Mouse (Mus musculus) layer of hippocampus, adult 18-20 months (tissue): Measurements from ENCODE around the gene B4galt7. TPM values are rescaled to one million over a fixed set of nuclear protein-coding genes. Genes with fewer than 3 reads are reported as not detected.
"Not testable (repeated sequence)": the region's sequence is repeated elsewhere in the genome, so short reads cannot be mapped to it uniquely, and the experiment has no call there.

Experiments used
- DNase-seq, 2 experiments: peaks; one replicate each; pipeline ENCODE4 v3.0.0; 2022; ENCODE audit warnings: low spot score in 2 of 2
- long read RNA-seq: library from polyadenylated mRNA; stranded (forward); transcript quantifications from one replicate; pipeline ENCODE4 v2.0.0, GENCODE M21; 2021
- total RNA-seq, 2 experiments: library from RNA; stranded (reverse); gene quantifications; 2 replicates each; pipeline ENCODE4 v1.2.3; 2021

The B4galt7 gene
- 10 to 100 TPM; 25.9 to 26.7 TPM for total RNA-seq
- long read RNA-seq, transcript B4galt7-201 (6 exons, 2,130 nt), result major isoform, 34 of 61 reads
- long read RNA-seq, partial matches to known transcripts, result 3 of 61 reads
- long read RNA-seq, other reads (novel, unspliced or antisense), result 22 of 61 reads

GRCm38 (mm10) chr13:55599566-55600540 is at the start of gene B4galt7:
B4galt7 (plus strand) TSS chr13:55599896.
- DNase-seq, result peak; percentile 72 to 88

DNA sequence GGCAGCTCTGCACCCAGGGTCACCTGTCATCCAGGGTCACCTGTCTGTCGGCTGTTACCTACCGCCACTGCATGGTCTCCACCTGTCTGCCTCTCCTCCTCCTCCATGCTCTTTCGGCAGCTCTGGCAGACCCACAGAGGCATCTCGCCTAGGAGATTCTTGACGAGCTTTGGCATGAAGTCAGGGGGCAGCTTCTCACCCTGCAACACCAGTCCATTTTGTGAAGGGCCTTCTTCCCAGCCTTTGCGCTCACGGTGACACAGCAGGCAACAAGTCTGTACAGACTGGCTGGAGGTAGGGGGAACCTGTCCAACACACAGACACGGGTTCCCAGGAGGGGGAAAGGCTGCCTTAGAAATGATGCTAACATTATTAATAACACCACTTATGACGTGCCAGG is 43.8 kb upstream of the B4galt7 start:
- DNase-seq, result no peak

DNA sequence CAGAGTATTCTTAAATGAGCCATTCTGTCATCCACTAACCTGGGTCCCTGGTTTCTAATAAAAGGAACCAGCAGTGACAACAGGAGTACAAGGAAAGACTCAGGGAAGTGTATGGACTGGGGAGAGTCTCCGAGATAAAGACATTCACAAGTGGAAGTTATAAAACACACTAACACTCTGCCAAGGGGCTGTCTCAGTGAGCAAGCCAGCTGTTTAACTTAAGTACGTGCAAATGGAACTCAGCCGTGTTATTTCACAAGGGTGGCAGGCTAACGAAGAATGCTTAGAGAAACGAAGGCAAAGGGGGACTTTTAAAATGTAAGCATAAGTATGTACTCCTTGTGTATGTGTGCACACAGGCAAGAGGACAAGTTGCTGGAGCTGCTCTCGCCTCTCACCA is 42.2 kb upstream of the B4galt7 start:
- no peak for DNase-seq

- DNase-seq, result no peak
Observed at GRCm38 (mm10) chr13:55563266-55563879, 36.3 kb upstream of the B4galt7 start.

DNA sequence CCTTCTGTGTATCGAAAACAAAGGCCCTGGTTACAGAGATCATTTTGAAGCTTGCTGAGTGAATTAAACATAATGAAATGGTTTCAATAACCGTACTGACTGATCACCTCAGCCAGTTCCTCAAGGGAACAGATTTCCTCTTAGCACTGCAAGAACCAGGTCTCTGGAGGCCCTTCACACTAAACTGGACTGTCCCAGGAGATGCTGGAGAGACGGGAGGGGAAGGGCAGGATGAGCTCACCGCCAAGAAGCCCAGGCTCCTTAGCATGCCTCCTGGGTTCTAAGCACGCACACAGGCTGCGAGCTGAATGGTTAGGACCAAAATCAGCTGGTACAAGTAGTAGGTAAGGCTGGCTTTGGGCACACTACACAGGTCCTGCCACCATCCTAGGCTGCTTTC is 32.7 kb upstream of the B4galt7 start:
- no peak for DNase-seq

GRCm38 (mm10) chr13:55567949-55568348 is 31.7 kb upstream of the B4galt7 start:
- no peak for DNase-seq

- DNase-seq, result not testable (repeated sequence)
Observed at GRCm38 (mm10) chr13:55568524-55568923, 31.2 kb upstream of the B4galt7 start.

DNA sequence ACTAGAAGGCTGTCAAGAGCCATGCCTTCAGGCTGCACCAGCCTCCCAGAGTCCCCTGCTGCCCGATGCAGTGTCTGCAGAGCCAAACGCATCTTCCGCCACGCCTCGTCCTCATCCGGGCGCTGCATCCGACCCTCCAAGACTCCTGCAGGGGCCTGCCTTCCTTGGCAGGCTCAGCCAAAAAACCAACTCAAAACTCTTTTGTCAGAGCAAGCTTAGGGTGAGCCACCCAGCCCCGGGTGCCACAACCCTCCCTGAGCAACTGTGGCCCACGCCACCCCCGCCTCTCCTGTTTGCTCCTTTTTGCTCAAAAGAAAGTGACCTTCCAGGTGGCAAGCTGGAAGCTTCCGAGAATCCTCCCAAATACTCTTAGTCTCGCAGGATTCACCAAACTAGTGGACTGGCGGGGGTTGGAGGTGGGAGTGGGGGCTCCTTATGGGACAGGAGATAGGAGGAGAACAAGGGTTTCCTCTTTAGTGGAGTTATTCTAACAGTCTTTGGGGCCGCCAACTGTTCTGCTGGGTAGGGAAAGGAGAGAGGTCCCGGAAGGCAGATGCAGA is 29.9 kb upstream of the B4galt7 start:
- peak in 1 of 2 experiments; percentile 21 for DNase-seq

DNA sequence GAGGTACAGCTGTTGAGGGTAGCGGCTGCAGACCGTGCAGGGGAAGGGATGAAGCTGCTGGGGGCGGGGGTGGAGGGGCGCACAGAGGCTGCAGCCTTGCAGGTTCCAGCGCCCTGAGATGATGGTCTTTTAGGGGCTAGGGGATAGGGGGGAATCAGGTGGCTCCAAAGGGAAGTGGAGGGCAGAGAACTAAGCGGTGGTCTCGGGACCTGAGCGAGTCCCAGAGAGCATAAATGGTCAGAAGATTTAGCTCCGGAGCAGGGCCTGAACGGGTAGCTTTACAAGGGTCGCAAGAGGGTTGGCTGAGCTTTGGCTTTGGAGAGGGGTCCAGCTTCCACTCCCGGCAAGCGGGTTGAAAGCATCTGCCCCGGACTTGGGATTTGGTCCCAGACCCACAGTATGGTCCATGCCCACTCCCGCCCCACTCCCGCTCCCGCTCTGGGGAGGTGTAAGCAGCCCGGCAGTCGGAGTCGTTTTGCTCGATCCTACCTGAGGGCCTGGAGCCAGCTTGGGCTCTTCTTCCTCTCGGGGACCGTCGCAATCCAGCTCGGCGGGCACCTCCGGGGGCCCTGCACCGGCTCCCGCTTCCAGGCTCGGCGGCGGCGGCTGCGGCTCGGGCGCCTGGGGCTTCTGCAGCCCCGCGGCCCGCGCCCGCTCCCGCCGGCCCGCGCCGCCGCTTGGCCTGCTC is 29.3 kb upstream of the B4galt7 start:
- peak in 1 of 2 experiments; percentile 34 for DNase-seq

- peak; percentile 88 to 95 for DNase-seq
Observed at GRCm38 (mm10) chr13:55571027-55571751, 28.5 kb upstream of the B4galt7 start, which contains the start of gene Fam193b. Fam193b (minus strand) TSS chr13:55571120.

- DNase-seq, result no peak
Observed at GRCm38 (mm10) chr13:55571977-55572376, 27.7 kb upstream of the B4galt7 start.

GRCm38 (mm10) chr13:55573432-55573831 is 26.3 kb upstream of the B4galt7 start, which contains the start of gene Tmed9:
Tmed9 (plus strand) TSS chr13:55573732.
- no peak for DNase-seq

- DNase-seq, result no peak
Observed at GRCm38 (mm10) chr13:55574321-55574720, 25.4 kb upstream of the B4galt7 start.

DNA sequence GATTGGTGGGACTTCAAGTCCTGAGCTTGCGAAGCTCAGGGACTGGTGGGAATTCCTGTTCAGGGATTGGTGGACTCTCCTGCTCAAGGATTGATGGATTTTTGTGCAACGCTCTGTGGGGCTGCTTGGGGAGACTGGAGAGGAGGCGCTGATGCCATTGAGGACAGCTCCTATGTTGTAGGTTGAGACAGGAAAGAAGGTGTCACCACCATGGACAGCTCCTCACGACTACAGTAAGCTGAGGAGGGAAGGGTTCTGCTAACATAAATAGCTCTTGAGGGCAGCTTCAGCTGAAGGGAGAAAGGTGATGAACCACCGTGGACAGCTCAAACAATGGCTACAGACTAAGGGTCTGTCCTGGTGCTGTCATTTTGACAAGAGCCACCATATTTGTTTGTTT is 23.8 kb upstream of the B4galt7 start:
- no peak for DNase-seq

DNA sequence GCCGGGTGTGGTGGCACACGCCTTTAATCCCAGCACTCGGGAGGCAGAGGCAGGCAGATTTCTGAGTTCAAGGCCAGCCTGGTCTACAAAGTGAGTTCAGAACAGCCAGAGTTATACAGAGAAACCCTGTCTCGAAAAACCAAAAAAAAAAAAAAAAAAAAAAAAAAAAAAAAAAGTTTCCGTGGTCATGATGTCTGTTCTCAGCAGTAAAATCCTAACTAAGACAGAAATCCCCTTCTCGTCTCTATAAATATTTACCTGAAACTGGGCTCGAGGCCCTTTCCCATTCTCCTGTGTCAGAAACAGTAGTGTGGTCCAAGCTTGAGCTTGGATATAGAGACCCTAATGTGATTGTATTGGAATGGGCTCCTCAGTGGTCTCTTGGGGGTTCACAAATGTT is 22.8 kb upstream of the B4galt7 start:
- not testable (repeated sequence) for DNase-seq

DNA sequence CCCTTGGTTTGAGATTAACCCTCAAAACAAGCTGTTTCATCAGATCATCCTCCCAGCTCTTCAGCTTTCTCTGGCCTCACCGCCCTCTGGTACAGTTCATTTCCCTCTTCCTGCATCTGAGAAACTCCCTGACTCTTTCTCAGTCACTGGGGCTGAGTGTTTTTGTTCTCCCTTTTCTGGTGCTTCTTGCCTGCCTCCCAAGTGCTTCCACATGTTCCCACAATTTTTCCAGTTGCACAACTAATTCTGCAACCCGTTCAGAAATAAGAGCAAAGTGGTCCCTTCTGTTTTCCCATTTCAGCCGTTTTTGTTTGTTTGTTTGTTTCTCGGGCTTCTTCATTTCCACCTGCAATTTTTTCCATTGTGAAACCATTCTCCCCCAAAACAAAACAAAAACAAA is 21.6 kb upstream of the B4galt7 start:
- no peak for DNase-seq

DNA sequence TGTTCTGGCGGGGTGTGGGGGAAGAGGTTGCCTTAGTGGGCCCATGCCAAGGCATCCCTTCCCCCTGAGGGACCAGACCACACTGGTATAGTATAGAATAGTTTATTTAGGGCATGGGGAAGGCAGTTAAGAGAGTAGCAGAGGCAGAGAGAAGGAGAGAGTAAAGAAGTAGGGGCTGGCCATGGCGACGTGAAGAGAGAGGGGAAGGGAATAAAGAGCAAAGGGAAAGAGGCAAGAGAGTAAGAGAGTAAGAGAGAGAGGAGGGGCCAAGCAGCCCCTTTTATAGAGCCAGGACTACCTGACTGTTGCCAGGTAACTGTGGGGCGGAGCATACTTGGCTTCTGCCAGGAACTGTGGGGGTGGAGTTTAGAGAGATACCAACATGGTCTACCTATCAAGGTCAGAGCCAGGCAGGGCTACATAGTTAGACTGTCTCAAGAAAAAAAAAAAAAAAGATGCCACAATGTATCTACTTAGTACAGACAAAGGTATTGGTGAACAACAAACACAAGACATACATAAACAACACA is 7.7 kb upstream of the B4galt7 start:
- no peak for DNase-seq

- DNase-seq, result peak; percentile 97 to 98
Observed at GRCm38 (mm10) chr13:55592512-55593253, 7.0 kb upstream of the B4galt7 start.

DNA sequence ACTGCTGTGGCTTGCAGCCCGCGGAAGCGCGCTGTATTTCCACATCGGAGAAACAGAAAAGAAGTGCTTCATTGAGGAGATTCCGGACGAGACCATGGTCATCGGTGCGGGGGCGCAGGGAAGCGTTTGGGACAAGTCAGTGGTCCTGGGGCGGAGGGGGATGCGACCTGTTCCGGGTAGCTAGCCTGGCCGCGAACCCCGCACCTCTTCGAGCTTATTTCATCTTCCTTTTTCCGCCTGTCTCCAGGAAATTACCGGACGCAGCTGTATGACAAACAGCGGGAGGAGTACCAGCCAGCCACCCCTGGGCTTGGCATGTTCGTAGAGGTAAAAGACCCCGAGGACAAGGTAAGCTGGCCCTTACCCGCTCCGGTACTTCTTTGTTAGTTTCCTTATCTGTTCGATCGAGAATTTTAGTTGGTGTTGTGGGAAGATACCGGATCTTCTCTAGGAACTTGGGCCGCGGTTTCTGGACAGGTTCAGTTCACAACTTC is 6.4 kb upstream of the B4galt7 start:
- no peak for DNase-seq
